Mouse (Mus musculus) forebrain, postnatal 0 days (tissue): ENCODE measurements around the gene Hspb3. TPM values are rescaled to one million over a fixed set of nuclear protein-coding genes. Genes with fewer than 3 reads are reported as not detected.
A peak's percentile ranks its signal among the peaks of the same experiment; 100 is the strongest.

ENCODE experiments used
- ATAC-seq: fragments of 200-750 bp; cut with Nextera tagmentation; 2 replicates; pipeline ENCODE4 v1.8.0; 2017; ENCODE audit warnings: mild to moderate bottlenecking, moderate library complexity
- DNase-seq: peaks from one replicate; pipeline ENCODE4 v3.0.0-alpha.2; 2015
- H3K27ac ChIP-seq: fragments of 300-500 bp; sonication (generic); 2 replicates; pipeline ENCODE4 v1.5.1; 2014; ENCODE audit warnings: low read depth, mild to moderate bottlenecking, antibody characterized with exemption, low read length, moderate library complexity, mixed read lengths
- H3K27me3 ChIP-seq: fragments of 300-500 bp; sonication (generic); 2 replicates; pipeline ENCODE4 v1.6.1; 2014; ENCODE audit warnings: mild to moderate bottlenecking, low read length, mixed read lengths; ENCODE audit not compliant: insufficient read depth
- H3K36me3 ChIP-seq: fragments of 300-500 bp; sonication (generic); 2 replicates; pipeline ENCODE4 v1.6.1; 2014; ENCODE audit warnings: mild to moderate bottlenecking, moderate library complexity; ENCODE audit not compliant: insufficient read depth
- H3K4me1 ChIP-seq: fragments of 300-500 bp; sonication (generic); 2 replicates; pipeline ENCODE4 v1.6.1; 2014; ENCODE audit warnings: antibody characterized with exemption; ENCODE audit not compliant: insufficient read depth
- H3K4me2 ChIP-seq: fragments of 300-500 bp; sonication (generic); 2 replicates; pipeline ENCODE4 v1.6.1; 2014; ENCODE audit warnings: low read depth, mild to moderate bottlenecking, moderate library complexity
- H3K4me3 ChIP-seq: fragments of 300-500 bp; sonication (generic); 2 replicates; pipeline ENCODE4 v1.5.1; 2014; ENCODE audit warnings: low read depth, low read length, mixed read lengths
- H3K9ac ChIP-seq: fragments of 300-500 bp; sonication (generic); 2 replicates; pipeline ENCODE4 v1.6.1; 2014; ENCODE audit warnings: mild to moderate bottlenecking
- H3K9me3 ChIP-seq: fragments of 300-500 bp; sonication (generic); 2 replicates; pipeline ENCODE4 v1.6.1; 2016; ENCODE audit warnings: low read length
- CTCF ChIP-seq: sonication (generic); IDR thresholded peaks from 2 replicates; pipeline ENCODE4 v1.5.1; 2016; ENCODE audit warnings: antibody characterized with exemption, control low read depth, low read depth
- WGBS: fragments of 180-500 bp; shearing (Covaris S2); extraction: QIAGEN DNeasy Blood & Tissue Kit; methylation state at CpG from one replicate; pipeline ENCODE4 v1.1.7; 2014; 5-methylcytosine and 5-hydroxymethylcytosine counted together
- polyA plus RNA-seq: library from polyadenylated mRNA; unstranded; fragments of >200 nt; fragmentation: Nextera tagmentation; extraction: Ambion mirVana; gene quantifications from 2 replicates; pipeline ENCODE4 v1.2.1, GENCODE M21; 2015
- total RNA-seq: library from RNA; depleted of rRNA; stranded (reverse); fragments of >200 nt; gene quantifications from 2 replicates; pipeline ENCODE4 v1.2.3, GENCODE M21; 2014; rRNA removed

The Hspb3 gene
- total and polyA plus RNA-seq, 2 experiments from 2014 or later = 2.0 to 3.0 TPM

DNA sequence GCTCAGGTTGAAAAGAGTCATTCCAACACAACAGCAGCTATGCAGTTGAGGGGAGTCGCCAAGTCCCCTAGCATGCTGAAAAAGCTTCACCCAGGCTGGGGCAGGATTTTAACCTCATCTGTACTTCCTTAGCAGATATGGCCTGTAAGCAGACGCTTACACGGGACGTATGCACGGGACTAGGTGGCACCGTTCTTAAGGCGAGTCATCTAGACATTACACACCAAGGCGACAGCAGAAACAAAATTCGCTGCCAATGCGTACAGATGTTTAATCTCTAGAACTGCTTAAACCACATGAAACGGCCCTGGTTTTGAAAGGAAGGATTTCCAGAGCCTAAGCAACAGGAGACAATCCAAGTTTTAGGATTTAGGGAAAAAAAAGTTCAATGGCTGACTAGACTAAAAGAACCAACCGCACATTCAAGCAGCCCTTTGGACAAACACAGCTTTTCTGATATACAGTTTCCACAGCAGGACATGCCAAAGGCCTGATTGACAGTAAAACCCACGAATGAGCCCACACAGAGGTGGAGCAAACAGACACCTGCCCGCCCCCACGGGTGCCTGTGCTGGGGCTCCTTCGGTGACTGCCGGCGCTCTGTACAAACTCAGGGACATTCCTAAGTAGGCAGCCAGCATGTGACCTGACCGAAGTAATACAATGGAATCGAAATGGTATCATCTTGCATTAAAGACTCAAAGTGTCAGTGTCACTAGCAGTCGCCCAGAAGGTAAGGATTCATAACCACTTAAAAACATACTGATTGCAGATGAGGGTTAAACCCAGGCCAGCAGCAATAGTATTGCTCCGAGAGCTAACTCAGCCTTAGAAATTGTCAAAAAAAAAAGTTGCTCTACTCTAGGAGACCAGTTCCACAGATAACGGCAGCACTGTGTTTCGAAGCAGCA lies 48.6 kb downstream of the Hspb3 start:
- no peaks in the 10 kb centered on the region for H3K9me3 ChIP-seq
- ATAC-seq (no peak), DNase-seq (peak; percentile 69)
- no peaks in the 10 kb centered on the region for H3K27me3 ChIP-seq
- peaks cover 28% of the 10 kb centered on the region for H3K4me1 ChIP-seq
- peak overlapping the region; percentile 43 for H3K9ac ChIP-seq
- no peak overlapping the region for H3K27ac ChIP-seq
- WGBS = 10% methylated on average over 24 of the region's 24 CpGs
- H3K4me3 ChIP-seq = peak overlapping the region; percentile 84
- TF ChIP-seq CTCF = no peak
- H3K36me3 ChIP-seq = no peaks in the 10 kb centered on the region
- peak overlapping the region; percentile 75 for H3K4me2 ChIP-seq

DNA sequence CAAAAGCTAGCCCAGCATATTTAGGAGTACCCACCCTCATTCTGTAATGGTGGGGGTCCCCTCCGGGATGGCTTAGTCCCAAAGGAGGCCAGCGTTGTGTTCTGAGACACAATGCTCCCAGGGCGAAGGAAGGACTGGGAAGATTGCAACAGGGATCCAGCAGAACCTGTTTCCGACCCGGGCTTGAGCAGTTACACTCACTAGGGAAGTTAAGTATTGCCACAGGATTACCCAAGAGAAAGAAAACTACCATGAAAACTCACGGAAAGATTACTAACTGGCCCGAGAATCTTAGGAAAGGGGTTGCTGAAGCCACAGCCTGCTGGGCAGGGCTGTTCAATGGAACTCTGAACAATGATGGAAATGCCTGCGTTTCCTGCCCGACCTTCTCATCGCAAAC lies 49.6 kb downstream of the Hspb3 start:
- H3K4me3 ChIP-seq = peak overlapping the region; percentile 84
- H3K27me3 ChIP-seq = no peaks in the 10 kb centered on the region
- 41% methylated on average over 10 of the region's 10 CpGs for WGBS

DNA sequence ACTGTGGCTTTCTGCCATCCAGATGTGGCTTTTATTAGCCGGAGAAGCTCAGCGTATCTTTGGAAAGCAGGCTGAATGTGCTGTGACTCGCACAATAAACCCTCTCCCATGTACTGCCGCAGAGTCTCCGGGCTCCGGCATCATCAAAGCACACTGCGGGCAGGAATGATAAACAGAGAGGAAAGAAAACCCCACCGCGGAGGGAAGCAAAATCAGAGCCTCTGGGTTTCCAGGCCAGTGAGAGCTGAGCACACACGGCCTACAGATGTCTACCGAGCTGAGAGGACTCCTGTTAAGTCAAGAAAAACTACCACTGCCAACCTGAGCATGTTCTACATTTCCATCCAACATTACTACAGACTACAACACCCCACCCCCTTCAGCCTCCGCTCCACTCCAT lies 50.1 kb downstream of the Hspb3 start:
- Histone ChIP-seq H3K27me3 (no peaks in the 10 kb centered on the region), H3K4me1 (peaks cover 28% of the 10 kb centered on the region), H3K9me3 (no peaks in the 10 kb centered on the region), H3K4me2 (peak overlapping the region; percentile 75), H3K36me3 (no peaks in the 10 kb centered on the region), H3K9ac (no peak overlapping the region), H3K27ac (no peak overlapping the region), H3K4me3 (peak overlapping the region; percentile 84)
- no peak for ATAC-seq
- WGBS = 36% methylated on average over 12 of the region's 12 CpGs
- no peak for TF ChIP-seq CTCF
- DNase-seq = no peak

More for the DNA sequence above, 49.6 kb downstream of the Hspb3 start:
- DNase-seq = no peak
- H3K36me3 ChIP-seq = no peaks in the 10 kb centered on the region
- H3K4me1 ChIP-seq = peaks cover 28% of the 10 kb centered on the region
- ATAC-seq = no peak
- H3K27ac ChIP-seq = no peak overlapping the region
- peak overlapping the region; percentile 14; the same call in 1 of the 2 replicates for H3K9ac ChIP-seq
- H3K4me2 ChIP-seq = peak overlapping the region; percentile 75
- no peaks in the 10 kb centered on the region for H3K9me3 ChIP-seq
- no peak for TF ChIP-seq CTCF

Other genes starting within 250 kb of the Hspb3 start
- 30.7 and 35.5 TPM in 2 replicates for gene Snx18, start 45.1 kb downstream of the Hspb3 start, total RNA-seq
- gene Snx18, start 45.1 kb downstream of the Hspb3 start, polyA plus RNA-seq = 9.0 and 10.3 TPM in 2 replicates
- 44.0 and 46.5 TPM in 2 replicates for gene Arl15, start 130.8 kb upstream of the Hspb3 start, total RNA-seq
- gene Arl15, start 130.8 kb upstream of the Hspb3 start, polyA plus RNA-seq = 17.4 and 18.5 TPM in 2 replicates